Mouse (Mus musculus): ENCODE measurements around the gene B4galnt1.
A peak's percentile ranks its signal among the peaks of the same experiment; 100 is the strongest.

The B4galnt1 gene

GRCm38 (mm10) chr10:127213704-127214421 lies 48.8 kb downstream of the B4galnt1 start:
- DNase-seq = no peak

GRCm38 (mm10) chr10:127214422-127214803 lies 49.4 kb downstream of the B4galnt1 start:
- no peak for DNase-seq

- DNase-seq = peak; percentile 37
Measured at GRCm38 (mm10) chr10:127216456-127216855, 51.4 kb downstream of the B4galnt1 start.

- DNase-seq = no peak
Measured at GRCm38 (mm10) chr10:127217177-127217576, 52.2 kb downstream of the B4galnt1 start.

- no peak for DNase-seq
Measured at GRCm38 (mm10) chr10:127218339-127218738, 53.3 kb downstream of the B4galnt1 start.

Measured in layer of hippocampus, adult 9-11 months (tissue).